Mouse (Mus musculus): ENCODE measurements around the gene Mafk.

- peak; percentile 66 for TF ChIP-seq CTCF (IDR thresholded peaks at IDR 0.05; ENCODE audit: low read depth, low read length)
- TF ChIP-seq POLR2A (IDR thresholded peaks at IDR 0.05; ENCODE audit: insufficient read depth, low read length): no peak
- no peak for TF ChIP-seq EP300 (IDR thresholded peaks at IDR 0.05; ENCODE audit: insufficient read depth, low read depth, low read length)
Observed at GRCm38 (mm10) chr5:139818801-139819200, 27.5 kb downstream of the Mafk start.
